Mouse (Mus musculus) G1E (cell line): ENCODE data around the gene Acadvl.

ENCODE experiments used
- CTCF ChIP-seq: IDR thresholded peaks from 2 replicates; pipeline ENCODE4 v1.5.1; 2012; ENCODE audit warnings: low read depth, low read length, inconsistent platforms, mixed read lengths
- GATA1 ChIP-seq: IDR thresholded peaks from 2 replicates; pipeline ENCODE4 v1.6.1; 2012; ENCODE audit warnings: borderline replicate concordance, low read length, inconsistent platforms, mixed read lengths
- GATA2 ChIP-seq: IDR thresholded peaks from 2 replicates; pipeline ENCODE4 v1.6.1; 2012; ENCODE audit warnings: low read depth, low read length, inconsistent platforms, borderline replicate concordance
- POLR2AphosphoS5 ChIP-seq: IDR thresholded peaks from 2 replicates; pipeline ENCODE4 v1.6.1; 2012; ENCODE audit warnings: low read depth, low read length, inconsistent platforms; ENCODE audit not compliant: insufficient replicate concordance
- TAL1 ChIP-seq: conservative IDR thresholded peaks from 2 replicates; pipeline ENCODE4 v1.6.1; 2012; ENCODE audit warnings: low read depth, low read length, inconsistent platforms, mixed read lengths

DNA sequence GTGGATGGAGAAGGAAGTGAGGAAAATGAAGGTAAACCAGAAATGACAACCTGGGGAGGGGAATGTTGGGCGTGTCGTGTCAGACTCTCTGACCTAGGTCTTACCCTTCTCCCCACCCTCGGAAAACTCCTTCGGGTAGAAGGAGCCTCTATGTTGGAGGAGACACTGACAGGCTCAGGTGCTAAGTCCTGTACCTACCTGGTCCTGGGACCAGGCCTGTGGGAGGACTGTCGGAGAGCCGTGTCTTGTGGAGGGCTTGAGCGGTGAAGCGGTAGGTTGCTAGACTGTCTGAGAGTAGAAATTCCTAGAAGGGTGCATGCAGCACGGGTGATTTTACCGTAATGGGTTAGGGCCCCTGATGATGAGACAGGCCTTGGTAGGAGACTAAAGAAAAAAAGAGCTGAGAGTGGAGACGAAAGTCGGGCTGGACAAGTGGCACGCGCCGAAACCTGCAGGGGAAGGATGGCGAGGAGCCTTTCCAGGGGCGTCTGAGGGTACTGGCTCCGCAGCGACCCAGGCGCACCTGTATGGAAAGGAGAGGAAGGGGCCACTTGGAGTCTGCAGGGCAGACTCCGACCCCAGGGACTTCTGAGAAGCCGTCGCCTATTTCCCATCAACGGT lies 50.5 kb downstream of the Acadvl start, which contains the start of gene Cldn7:
- TF ChIP-seq CTCF (no peak), GATA1 (no peak), TAL1 (no peak), GATA2 (no peak), POLR2AphosphoS5 (no peak)
